Mouse (Mus musculus) c-Kit-positive CD71-positive TER-119-negative erythroid progenitor cells, embryonic 14.5 days (primary cell): ENCODE data around the gene Kcnab2.

ENCODE experiments used
- DNase-seq: peaks from one replicate; pipeline ENCODE4 v3.0.0-alpha.2; 2013; ENCODE audit warnings: low read depth

Gene Kcnab2

GRCm38 (mm10) chr4:152477466-152478223 lies at the start of gene Kcnab2:
Gene Kcnab2 (minus strand): TSS chr4:152477871.
- peak; percentile 85 for DNase-seq

GRCm38 (mm10) chr4:152520083-152520482 lies 42.4 kb upstream of the Kcnab2 start:
- peak; percentile 15 for DNase-seq

- DNase-seq, result no peak
Measured at GRCm38 (mm10) chr4:152519106-152519505, 41.4 kb upstream of the Kcnab2 start.

DNA sequence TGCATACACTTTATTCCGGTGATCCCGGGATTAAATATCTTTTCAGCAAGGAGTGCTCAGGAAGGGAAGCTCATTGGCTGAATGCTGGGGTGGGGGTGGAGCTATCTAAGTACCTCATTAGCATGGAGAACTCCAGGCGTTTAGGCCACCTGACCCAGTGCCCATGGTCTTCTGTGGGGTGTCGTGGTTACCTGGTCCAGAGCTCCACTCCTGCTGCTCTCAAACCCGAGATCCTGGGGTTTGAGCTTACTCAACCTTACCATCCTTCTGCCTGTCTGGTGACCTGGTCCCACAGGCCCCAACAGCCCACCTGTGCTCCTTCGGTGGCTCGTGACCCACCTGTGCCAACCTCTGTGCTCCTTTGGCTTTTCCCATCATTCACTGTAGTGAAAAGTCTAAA lies 37.2 kb upstream of the Kcnab2 start:
- no peak for DNase-seq

- no peak for DNase-seq
Measured at GRCm38 (mm10) chr4:152512221-152512925, 34.7 kb upstream of the Kcnab2 start.

DNA sequence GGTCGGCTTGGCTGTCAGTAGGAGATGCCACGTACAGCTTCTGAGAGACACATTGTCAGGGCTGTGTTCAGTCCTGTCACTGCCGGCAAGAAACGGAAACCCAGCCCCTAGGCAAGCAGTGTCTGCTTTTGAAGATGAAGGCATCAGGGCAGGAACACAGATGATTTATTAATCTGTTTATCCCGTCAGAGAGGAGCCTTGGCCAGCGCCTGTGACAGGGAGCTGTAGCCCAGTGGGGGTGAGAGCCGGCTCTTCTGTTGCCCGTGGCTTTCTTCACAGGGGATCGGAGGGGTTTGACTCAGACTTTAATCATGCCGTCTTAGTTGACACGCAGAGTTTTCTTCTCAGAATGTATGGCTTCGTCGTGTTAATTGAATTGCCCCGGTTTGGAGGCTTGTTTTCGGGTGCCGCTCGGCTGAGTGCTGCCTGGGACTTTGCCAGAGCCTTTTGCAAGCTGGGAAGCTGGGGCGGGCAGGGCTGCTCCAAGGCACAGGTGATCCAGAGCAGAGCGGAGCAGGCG lies 16.7 kb upstream of the Kcnab2 start:
- no peak for DNase-seq

GRCm38 (mm10) chr4:152491250-152491899 lies 13.7 kb upstream of the Kcnab2 start:
- peak; percentile 32 for DNase-seq

DNA sequence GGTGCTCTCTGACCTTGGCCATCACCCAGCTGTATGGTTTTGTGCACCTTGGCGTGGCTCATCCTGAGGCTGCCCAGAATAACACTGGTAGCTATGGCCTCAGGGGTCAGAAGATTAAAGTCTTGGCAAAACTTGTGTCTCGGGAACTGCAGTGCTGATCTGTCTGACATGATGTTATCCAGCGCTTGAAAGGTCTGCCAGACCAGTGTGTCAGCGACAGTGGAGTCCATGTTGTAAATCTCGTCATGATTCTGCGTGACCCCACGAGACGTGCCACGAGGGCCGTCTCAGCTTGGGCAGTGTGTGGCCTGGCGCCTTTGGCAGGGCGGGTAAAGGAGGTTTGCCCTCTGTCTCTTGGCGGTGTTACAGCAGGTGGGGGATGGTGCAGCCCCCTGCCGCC lies 12.6 kb upstream of the Kcnab2 start:
- DNase-seq, result no peak

DNA sequence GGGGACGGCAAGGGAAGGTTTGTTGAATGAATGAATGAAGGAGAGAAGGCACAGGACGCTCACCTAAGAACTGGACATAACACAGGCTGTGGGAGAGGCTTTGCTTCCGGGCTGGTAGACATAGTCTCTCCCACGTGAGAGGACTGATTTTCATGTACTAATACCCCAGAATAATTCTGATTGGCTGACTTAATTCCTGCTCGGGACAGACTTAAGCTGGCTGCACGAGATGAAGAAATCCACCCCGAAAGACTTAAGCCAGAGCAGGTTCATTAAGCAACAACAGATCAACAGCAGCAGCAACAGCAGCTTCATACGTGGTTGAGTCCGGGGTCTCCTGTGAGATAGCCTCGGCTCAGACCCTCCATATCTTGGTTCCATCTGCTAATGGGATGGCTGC lies 10.4 kb upstream of the Kcnab2 start:
- no peak for DNase-seq

- no peak for DNase-seq
Measured at GRCm38 (mm10) chr4:152480426-152480825, 2.8 kb upstream of the Kcnab2 start.

DNA sequence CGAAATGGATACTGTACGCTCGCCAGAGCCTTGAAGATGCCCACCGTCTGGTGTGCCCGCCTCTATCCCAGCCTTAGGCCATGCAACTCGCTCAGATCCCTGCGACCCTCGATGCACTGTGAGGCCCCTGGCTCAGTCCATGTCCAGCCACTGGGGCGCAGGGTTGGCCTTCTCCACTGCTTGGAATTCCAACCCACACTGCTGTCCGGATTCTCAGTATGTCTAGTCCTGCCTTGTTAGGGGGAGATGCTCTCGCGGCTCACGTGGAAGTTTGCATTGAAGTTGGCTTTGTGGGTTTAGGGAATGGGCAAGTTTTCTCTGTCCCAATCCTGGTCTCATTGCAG lies 525 bp upstream of the Kcnab2 start:
- no peak for DNase-seq

GRCm38 (mm10) chr4:152477106-152477465 lies 585 bp downstream of the Kcnab2 start:
- no peak for DNase-seq

DNA sequence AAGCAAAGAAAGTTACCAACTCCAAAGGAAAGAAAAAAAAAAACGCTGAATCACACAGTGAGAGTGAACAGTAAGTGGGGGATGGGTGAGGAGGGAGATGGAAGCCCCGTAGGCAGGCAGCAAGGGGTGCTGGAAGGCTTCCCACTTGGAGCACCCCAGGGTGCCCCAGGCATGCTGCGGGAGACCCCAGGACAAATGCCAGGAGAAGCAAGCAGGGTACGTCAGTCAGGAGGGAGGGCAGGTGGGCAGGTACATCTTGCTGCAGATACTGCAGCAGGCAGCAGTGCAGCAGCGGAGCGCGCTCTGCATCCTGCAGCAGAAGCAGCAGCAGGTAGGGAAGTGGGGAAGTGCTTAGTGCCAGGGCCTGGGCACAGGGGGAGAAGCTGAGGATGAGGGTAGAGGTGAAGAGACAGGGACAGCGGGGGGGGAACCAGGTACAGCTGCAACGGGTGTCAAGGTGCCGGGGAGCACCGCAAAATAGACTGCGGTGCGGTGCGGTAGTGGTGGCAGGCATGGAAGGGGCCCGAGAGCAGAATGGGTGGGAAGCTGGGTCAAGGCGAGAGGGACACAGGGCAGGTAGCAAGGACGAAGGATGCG lies 1.1 kb downstream of the Kcnab2 start, which contains the start of gene Nphp4:
Gene Nphp4, plus strand, starts transcription at position 280 of the 597 bp plus-strand sequence.
- no peak for DNase-seq

DNA sequence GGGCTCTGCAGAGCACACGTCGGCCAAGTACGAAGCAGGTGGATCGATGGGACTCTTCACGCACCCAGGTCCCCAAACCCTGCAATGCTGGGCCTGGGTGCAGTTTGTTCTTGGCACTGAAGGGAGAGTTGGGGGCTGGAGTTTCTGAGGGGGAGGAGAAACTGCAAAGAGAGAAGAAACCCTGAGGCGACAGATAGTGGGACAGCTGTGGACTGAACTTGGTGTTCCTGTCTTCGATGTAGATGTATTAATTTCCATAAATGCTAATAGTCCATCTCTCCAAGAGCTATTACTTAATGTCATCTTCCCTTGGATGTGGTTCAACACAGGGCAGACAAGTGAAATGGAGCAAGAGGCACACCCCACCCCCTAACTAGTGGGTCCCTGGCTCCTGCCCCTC lies 1.7 kb downstream of the Kcnab2 start:
- no peak for DNase-seq

DNA sequence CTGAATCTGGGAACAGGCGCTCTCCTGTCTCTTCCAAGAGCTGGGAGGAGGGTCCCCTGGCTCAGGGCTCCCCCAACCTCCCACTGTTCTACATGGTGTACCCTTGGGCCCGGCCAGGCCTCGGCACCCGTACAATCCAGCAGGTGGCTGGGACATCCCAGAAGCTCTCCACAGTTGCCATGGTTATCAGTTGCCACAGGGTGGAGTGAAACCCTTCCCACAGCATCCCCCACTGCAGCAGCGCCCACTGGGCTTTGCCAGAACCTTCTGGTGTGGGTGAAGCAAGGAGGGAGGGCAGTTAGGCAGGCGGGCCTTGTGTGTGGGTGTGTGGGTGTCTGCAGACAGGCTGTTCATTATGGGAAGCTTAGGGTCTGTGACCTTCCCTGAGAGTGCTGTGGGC lies 9.7 kb downstream of the Kcnab2 start:
- DNase-seq, result no peak

DNA sequence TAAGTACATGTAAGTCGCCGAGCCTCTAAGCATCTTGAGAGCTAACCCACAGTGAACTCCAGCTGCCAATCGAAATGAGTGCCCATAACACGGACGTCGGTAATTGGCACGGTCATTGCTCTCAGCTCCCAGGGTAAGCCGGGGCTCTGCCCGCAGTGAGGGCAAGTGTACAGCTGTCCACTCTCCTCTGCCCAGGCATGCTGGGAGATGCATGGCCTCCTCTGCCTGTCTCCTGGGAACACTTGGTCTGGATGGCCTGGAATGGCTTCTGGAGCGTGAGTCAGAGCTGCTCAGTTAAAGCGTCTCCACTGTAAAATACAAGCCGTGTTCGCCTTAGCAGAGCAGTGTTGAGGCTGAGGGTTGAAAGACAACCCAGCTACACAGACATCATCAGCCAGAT lies 11.1 kb downstream of the Kcnab2 start:
- DNase-seq, result no peak

DNA sequence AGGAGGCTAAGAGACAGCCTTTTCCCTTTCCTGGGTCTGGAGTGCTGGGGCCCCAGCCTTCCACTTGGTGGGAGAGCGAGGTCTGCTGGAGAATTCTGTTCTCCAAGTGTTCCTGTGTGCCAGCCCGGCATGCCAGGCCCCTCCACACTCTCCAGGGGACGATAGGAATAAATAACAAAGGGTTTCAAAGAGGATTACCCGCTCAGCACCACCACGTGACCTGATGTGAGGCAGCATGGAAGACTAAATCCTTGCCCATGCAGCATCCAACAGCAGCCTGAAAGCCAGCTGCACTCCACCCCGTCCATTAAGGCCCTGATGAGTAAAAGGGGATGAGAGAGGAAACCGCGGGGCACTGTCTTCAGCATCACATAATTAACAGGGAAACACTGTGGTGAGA lies 12.6 kb downstream of the Kcnab2 start:
- DNase-seq, result no peak

- DNase-seq, result no peak
Measured at GRCm38 (mm10) chr4:152463147-152463546, 14.5 kb downstream of the Kcnab2 start.

DNA sequence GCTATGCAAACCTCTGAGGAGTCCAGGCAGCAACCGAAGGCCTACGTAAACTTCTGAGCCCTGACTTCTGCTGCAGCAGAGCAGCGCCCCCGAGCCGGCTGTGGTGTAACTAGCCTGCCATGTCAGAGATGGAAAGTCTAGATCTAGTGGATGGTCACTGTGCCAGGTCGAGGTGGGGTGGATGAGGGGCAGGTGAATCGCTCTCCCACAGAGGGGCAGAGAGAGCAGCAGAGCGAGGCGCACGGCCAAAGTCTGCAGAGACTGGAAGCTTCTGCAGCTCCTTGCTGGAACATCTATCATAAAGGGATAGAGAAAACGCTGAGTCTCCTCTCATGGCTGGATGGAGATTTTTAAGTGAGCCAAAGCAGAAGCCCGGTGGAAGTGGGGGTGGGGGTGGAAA lies 15.2 kb downstream of the Kcnab2 start:
- no peak for DNase-seq

- DNase-seq, result no peak
Measured at GRCm38 (mm10) chr4:152457673-152458072, 20.0 kb downstream of the Kcnab2 start.

GRCm38 (mm10) chr4:152456609-152457008 lies 21.1 kb downstream of the Kcnab2 start:
- DNase-seq, result no peak

DNA sequence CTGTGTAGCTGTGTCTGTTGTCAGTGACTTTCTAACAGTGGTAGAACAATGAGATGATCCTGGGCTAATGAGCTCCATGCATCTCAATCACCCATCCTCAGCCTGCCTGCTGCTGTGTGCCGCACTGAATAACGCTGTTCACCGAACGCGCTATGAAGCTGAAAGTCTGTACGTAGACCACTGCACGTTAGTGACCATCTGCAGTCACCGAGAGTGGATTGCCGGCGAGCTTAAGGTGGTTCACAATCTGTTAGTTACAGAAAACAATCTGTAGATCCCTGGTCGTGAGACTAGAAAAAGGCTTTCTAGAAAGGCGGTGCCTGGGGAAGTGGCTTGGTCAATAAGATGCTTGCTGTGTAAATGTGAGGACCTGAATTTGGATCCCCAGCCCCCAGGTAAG lies 23.5 kb downstream of the Kcnab2 start:
- no peak for DNase-seq

- DNase-seq, result no peak
Measured at GRCm38 (mm10) chr4:152453079-152453478, 24.6 kb downstream of the Kcnab2 start.
